Mouse (Mus musculus) layer of hippocampus, postnatal 14 days (tissue): ENCODE data around the gene Vmn1r236. TPM values are rescaled to one million over a fixed set of nuclear protein-coding genes. Genes with fewer than 3 reads are reported as not detected.

Experiments
- DNase-seq, 2 experiments: peaks; one replicate each; pipeline ENCODE4 v3.0.0; 2021 to 2022; ENCODE audit warnings: low spot score in 2 of 2, mixed read lengths in 1 of 2
- long read RNA-seq, 2 experiments: library from polyadenylated mRNA; stranded (forward); transcript quantifications; one replicate each; pipeline ENCODE4 v2.0.0; 2021
- microRNA-seq, 2 experiments: library from miRNA; unstranded; fragments of <30 nt; microRNA quantifications; one replicate each; pipeline ENCODE4 v1.2.0; 2021
- total RNA-seq, 2 experiments: library from RNA; stranded (reverse); gene quantifications; 2 replicates each; pipeline ENCODE4 v1.2.3; 2021

The Vmn1r236 gene
- total RNA-seq = not detected
- long read RNA-seq, experiment 1 = 0 reads
- long read RNA-seq, experiment 2 = 0 reads

DNA sequence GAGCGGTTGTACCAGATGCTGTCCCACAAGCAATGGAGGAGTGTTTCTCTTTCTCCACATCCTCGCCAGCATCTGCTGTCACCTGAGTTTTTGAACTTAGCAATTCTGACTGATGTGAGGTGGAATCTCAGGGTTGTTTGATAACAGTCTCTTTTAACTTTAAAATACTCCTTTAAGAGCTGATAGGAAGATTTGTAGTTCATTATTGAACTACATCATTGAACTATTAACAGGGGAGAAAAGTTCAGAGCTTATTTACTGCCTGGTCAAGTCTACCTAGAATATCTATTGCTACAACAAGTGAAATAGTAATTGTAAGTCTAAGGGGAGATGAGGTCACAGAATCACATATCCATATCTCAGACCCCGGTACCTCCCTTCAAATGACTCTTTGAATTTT, at the start of gene Vmn1r236:
TSS of gene Vmn1r236 (plus strand) at position 301 of the 400 bp plus-strand sequence.
- no peak for DNase-seq

- no peak for DNase-seq
Observed at GRCm38 (mm10) chr17:21256111-21256510, 26.6 kb upstream of the Vmn1r236 start, which contains the start of gene Vmn1r235. TSS of gene Vmn1r235 (plus strand) at chr17:21256411.

DNA sequence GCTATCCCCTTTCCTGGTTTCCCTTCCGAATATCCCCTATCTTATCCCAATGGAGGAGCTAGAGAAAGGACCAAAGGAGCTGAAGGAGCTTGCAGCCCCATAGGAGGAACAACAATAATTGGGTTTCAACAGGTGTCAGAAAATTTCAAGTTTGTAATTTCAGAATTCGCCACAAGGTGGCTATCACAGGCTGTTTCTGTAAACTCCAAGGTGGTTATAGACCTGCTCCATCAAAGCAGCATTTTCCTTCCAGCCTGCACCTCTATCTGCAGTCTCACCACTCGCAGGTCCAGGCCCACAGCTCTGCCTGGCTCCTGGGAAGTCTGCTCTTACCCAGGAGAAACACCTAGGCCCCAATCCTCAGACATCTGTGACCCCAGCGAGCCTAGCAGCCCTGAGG, 10.6 kb upstream of the Vmn1r236 start:
- peak; percentile 14 to 72 for DNase-seq

- DNase-seq = no peak
Observed at GRCm38 (mm10) chr17:21284395-21284794, 1.7 kb downstream of the Vmn1r236 start.

DNA sequence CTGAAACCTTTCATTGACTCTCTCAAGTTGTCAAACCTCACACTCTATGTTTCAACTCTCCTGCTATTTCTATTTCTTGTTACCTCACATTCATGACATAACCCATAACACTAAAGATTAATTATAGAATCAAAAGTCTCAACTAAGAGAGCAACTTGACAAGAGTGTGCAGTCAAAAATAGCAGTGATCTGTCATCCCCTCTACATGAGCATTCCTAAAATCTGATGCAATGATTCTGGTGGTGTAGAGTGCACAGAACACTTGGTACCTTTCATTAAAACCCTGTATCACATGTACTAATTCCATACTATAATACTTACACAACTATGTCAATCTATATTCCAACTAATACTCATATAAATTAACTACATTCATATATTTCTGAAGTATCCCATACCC, 7.0 kb downstream of the Vmn1r236 start:
- no peak for DNase-seq

DNA sequence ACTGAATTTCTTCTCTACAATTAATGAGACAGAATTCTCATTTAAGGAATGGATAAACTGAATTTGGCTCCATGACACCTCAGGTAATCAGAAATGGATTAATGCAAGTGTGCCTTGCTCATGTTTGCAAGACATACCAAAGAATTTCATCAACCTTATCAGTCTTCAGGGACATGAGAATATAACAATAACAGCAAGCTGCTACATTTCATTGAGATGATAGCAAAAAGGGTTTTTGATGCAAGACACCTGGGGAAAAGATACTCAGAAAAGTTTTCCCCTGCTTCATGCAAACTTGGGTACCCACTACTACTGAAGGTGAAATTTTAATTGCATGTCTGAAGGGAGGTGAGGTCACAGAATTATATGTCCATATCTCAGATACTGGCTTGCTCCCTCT, 28.8 kb downstream of the Vmn1r236 start, which contains the start of gene Vmn1r237:
TSS of gene Vmn1r237 (plus strand) at position 301 of the 400 bp plus-strand sequence.
- DNase-seq = no peak

Small RNA genes lying within 50 kb of the gene (microRNA-seq; reads per million reads assigned to microRNA genes)
- 0 reads per million in 2 experiments for gene Gm26384

Other genes with a start within 250 kb of the Vmn1r236 start
- gene Vmn1r234, start 56.9 kb upstream of the Vmn1r236 start, total RNA-seq = not detected
- gene Vmn1r235, start 26.5 kb upstream of the Vmn1r236 start, total RNA-seq = not detected
- not detected for gene Vmn1r237, start 28.9 kb downstream of the Vmn1r236 start, total RNA-seq
- gene Zfp677, start 100.8 kb downstream of the Vmn1r236 start, total RNA-seq = 1 to 10 TPM; 1.5 to 1.7 TPM
- gene Zfp54, start 140.3 kb downstream of the Vmn1r236 start, total RNA-seq = 1 to 10 TPM in 1 of 2 experiments, under 1 TPM in 1; 0.81 to 1.2 TPM
- gene Zfp51, start 167.4 kb downstream of the Vmn1r236 start, total RNA-seq = 1 to 10 TPM; 3.8 to 3.9 TPM
- gene Zfp53, start 206.1 kb downstream of the Vmn1r236 start, total RNA-seq = 1 to 10 TPM; 4.0 TPM